19 mouse cellular contexts compared by ENCODE assay signal in the genomic region with DNA sequence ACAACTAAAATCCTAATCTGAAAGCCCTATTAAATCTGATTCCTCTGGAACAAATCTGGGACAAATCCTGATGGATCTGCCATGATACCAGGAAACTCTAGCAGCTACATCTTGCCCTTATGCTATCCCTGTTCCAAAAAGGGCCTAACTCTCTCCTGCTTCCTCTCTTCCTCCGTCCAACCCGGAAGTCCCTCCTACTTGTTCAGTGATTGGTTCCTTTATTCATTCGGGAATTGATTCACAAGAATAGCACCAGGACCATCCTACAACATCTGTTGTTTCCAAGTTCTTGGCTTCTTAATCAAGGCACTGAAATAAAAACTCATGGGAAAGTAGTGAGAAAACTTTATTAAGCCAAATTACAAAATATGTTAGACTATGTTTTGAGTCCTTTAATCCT. TPM values are rescaled to one million over a fixed set of nuclear protein-coding genes. Genes with fewer than 3 reads are reported as not detected.
"Had no signal": no experiment of that assay in that cellular context is flagged by ENCODE, and none has a peak within 500 bp of the region (broad histone marks: within the 10 kb centered on the region; RNA-seq: fewer than 3 reads in every experiment).

No protein-coding gene starts in this region.

- H3K4me1 ChIP-seq: midbrain, embryonic 12.5 days; neural tube, embryonic 12.5 days; stomach, embryonic 15.5 days had no signal

- H3K4me3 ChIP-seq: midbrain, embryonic 10.5 days; midbrain, embryonic 12.5 days; neural tube, embryonic 12.5 days; stomach, embryonic 15.5 days had no signal

- ATAC-seq: midbrain, embryonic 16.5 days had no signal

- H3K27ac ChIP-seq: midbrain, embryonic 10.5 days; midbrain, embryonic 12.5 days; neural tube, embryonic 12.5 days; stomach, embryonic 15.5 days; stomach, postnatal 0 days had no signal

- H3K4me2 ChIP-seq: lung, embryonic 14.5 days; midbrain, embryonic 12.5 days; neural tube, embryonic 12.5 days; stomach, embryonic 15.5 days had no signal

- H3K36me3 ChIP-seq: midbrain, embryonic 10.5 days; midbrain, embryonic 12.5 days; neural tube, embryonic 12.5 days; stomach, embryonic 15.5 days had no signal

- DNase-seq: lung, adult 18-20 months; lung, embryonic 14.5 days; lung, postnatal 10 days; lung, postnatal 4 days; midbrain, embryonic 14.5 days; right cerebral cortex, postnatal 14 days; thymus, adult 2 months; thymus, postnatal 25 days; thymus, postnatal 4 days had no signal

- H3K9ac ChIP-seq: lung, embryonic 14.5 days; midbrain, embryonic 12.5 days; neural tube, embryonic 12.5 days; stomach, embryonic 15.5 days had no signal

- H3K9me3 ChIP-seq: midbrain, embryonic 10.5 days; midbrain, embryonic 12.5 days; neural tube, embryonic 12.5 days; stomach, embryonic 15.5 days had no signal

- H3K27me3 ChIP-seq: midbrain, embryonic 12.5 days; neural tube, embryonic 12.5 days; stomach, embryonic 15.5 days had no signal

RNA-seq across cellular contexts. Expression of a gene that starts 48.7 kb away (rescaled TPM):
- polyA plus RNA-seq: lung, embryonic 14.5 days; lung, embryonic 16.5 days; midbrain, embryonic 10.5 days; midbrain, embryonic 12.5 days; midbrain, embryonic 14.5 days; midbrain, embryonic 16.5 days; neural tube, embryonic 12.5 days; neural tube, embryonic 14.5 days; spleen, adult 2 months; stomach, embryonic 15.5 days; stomach, postnatal 0 days; testis, adult 2 months; thymus, adult 2 months had no signal

RNA-seq across cellular contexts. Expression of a gene that starts 52.0 kb away (rescaled TPM):
- polyA plus RNA-seq: lung, embryonic 14.5 days; lung, embryonic 16.5 days; midbrain, embryonic 10.5 days; midbrain, embryonic 12.5 days; midbrain, embryonic 14.5 days; midbrain, embryonic 16.5 days; neural tube, embryonic 12.5 days; neural tube, embryonic 14.5 days; spleen, adult 2 months; stomach, embryonic 15.5 days; stomach, postnatal 0 days had no signal
